Mouse (Mus musculus): ENCODE measurements around the gene Syt2. TPM values are rescaled to one million over a fixed set of nuclear protein-coding genes. Genes with fewer than 3 reads are reported as not detected.

Gene Syt2
- 3.8 and 8.2 TPM in 2 replicates for polyA plus RNA-seq (2015; fragmentation: Nextera tagmentation; extraction: Ambion mirVana)

DNA sequence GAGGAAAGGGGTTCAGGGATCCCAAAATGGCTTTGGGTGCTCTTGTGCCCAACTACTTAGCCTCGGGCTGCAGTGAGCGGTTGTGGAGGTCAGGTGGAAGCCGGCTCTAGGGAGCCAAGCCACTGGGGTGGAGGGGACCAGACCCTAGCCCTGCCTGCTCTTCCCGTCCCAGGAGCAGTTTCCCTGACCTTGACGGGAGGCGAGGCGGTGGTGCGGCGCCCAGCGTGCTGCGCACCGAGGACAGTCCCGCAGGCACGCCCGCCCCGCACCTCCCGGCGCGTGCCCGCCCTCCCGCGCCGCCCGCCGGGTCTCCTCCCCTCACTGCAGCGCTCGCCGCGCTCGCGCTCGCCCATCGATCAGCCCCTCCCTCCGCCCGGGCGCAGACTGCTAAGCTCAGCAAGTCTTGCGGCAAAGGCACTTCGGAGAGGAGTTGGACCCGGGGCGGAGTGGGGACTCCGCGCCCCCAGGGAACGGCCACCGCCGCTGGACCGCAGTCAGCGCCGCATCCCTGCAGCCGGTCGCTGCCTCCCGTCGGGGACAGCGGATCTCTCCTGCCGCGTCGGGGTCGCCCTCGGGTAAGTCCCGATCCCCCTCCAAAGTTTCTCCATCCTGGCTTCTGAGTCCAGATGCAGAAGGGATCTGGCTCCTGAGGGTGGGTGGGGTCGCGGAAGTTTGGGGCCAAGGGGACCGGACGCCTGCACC is at the start of gene Syt2:
TSS of gene Syt2 (plus strand) at position 417 of the 702 bp plus-strand sequence.
- H3K4me1 ChIP-seq (replicated peaks), result peaks cover 35% of the 10 kb centered on the region
- WGBS, result under 1% methylated on average over 48 of the region's 63 CpGs
- H3K27me3 ChIP-seq, result peaks cover 76% of the 10 kb centered on the region
- no peak within 1 kb of the TSS for H3K27ac ChIP-seq
- ATAC-seq (ENCODE audit: low FRiP score), result peak; percentile 65
- H3K36me3 ChIP-seq, result no peaks in the 10 kb centered on the region
- peak within 1 kb of the TSS; percentile 83 for H3K4me2 ChIP-seq
- H3K9ac ChIP-seq, result peak within 1 kb of the TSS; percentile 70
- no peaks in the 10 kb centered on the region for H3K9me3 ChIP-seq
- H3K4me3 ChIP-seq, result peak within 1 kb of the TSS; percentile 48

GRCm38 (mm10) chr1:134597339-134598054 is 49.0 kb upstream of the Syt2 start:
- Histone ChIP-seq H3K9me3 (no peaks in the 10 kb centered on the region), H3K27ac (no peak overlapping the region), H3K27me3 (no peaks in the 10 kb centered on the region), H3K9ac (no peak overlapping the region), H3K4me2 (no peak overlapping the region), H3K4me3 (no peak overlapping the region), H3K4me1 (replicated peaks) (no peaks in the 10 kb centered on the region), H3K36me3 (peaks cover 83% of the 10 kb centered on the region)
- no peak for ATAC-seq (ENCODE audit: low FRiP score)
- 91% methylated on average over 9 of the region's 9 CpGs for WGBS

DNA sequence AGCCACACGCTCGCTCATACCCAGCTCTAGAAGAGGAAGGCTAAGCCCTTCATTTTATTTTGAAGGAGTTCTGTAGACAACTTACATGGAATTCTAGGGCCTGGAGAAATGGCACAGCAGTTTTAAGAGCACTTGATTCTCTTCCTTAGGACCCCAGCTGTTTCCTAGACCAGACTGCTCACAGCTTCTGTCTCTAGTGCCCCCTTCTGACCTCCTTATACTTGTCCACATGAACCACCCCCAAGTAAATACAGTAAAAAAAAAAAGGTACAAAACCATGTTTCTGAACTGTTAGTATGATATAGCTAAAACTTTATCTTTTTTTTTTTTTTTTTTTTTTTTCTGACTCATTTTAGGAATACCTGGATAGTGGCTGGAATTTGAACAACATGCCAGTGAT is 42.4 kb upstream of the Syt2 start:
- WGBS, result 99% methylated on average over 2 of the region's 2 CpGs
- Histone ChIP-seq H3K27me3 (no peaks in the 10 kb centered on the region), H3K9ac (no peak overlapping the region), H3K9me3 (no peaks in the 10 kb centered on the region), H3K4me1 (replicated peaks) (no peaks in the 10 kb centered on the region), H3K36me3 (peaks cover 82% of the 10 kb centered on the region), H3K4me3 (no peak overlapping the region), H3K4me2 (no peak overlapping the region), H3K27ac (no peak overlapping the region)
- no peak for ATAC-seq (ENCODE audit: low FRiP score)

GRCm38 (mm10) chr1:134605670-134606069 is 40.8 kb upstream of the Syt2 start:
- no peak overlapping the region for H3K4me3 ChIP-seq
- H3K4me2 ChIP-seq, result no peak overlapping the region
- H3K27me3 ChIP-seq, result no peaks in the 10 kb centered on the region
- H3K9ac ChIP-seq, result no peak overlapping the region
- H3K4me1 ChIP-seq (replicated peaks), result no peaks in the 10 kb centered on the region
- ATAC-seq (ENCODE audit: low FRiP score), result no peak
- WGBS, result 94% methylated on average over 8 of the region's 8 CpGs
- no peaks in the 10 kb centered on the region for H3K9me3 ChIP-seq
- H3K27ac ChIP-seq, result no peak overlapping the region
- peaks cover 77% of the 10 kb centered on the region for H3K36me3 ChIP-seq

DNA sequence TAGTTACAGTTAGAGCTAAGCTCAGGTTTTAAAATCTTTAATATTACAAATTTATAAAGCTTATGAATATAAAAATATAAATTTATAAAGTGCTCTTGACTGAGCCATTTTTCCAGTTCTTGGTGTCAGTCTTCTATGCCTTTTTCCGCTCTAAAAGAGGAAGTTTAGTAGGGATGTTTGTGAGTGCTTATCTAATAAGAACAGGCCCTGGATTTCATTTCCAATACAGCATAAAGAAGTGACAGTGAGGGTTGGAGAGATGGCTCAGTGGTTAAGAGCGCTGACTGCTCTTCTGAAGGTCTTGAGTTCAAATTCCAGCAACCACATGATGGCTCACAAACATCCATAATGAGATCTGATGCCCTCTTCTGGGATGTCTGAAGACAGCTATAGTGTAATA is 40.1 kb upstream of the Syt2 start:
- Histone ChIP-seq H3K4me3 (no peak overlapping the region), H3K4me1 (replicated peaks) (no peaks in the 10 kb centered on the region), H3K4me2 (no peak overlapping the region), H3K9me3 (no peaks in the 10 kb centered on the region), H3K9ac (no peak overlapping the region), H3K27me3 (no peaks in the 10 kb centered on the region), H3K27ac (no peak overlapping the region), H3K36me3 (peaks cover 75% of the 10 kb centered on the region)
- ATAC-seq (ENCODE audit: low FRiP score), result no peak
- 95% methylated on average over 2 of the region's 2 CpGs for WGBS

GRCm38 (mm10) chr1:134607279-134607678 is 39.2 kb upstream of the Syt2 start:
- Histone ChIP-seq H3K9ac (no peak overlapping the region), H3K4me2 (no peak overlapping the region), H3K27ac (no peak overlapping the region), H3K36me3 (peaks cover 72% of the 10 kb centered on the region), H3K9me3 (no peaks in the 10 kb centered on the region), H3K4me1 (replicated peaks) (no peaks in the 10 kb centered on the region), H3K27me3 (no peaks in the 10 kb centered on the region), H3K4me3 (no peak overlapping the region)
- WGBS, result 86% methylated on average over 1 of the region's 1 CpGs
- ATAC-seq (ENCODE audit: low FRiP score), result no peak

- ATAC-seq (ENCODE audit: low FRiP score), result no peak
- WGBS, result 75% methylated on average over 4 of the region's 4 CpGs
- no peak overlapping the region for H3K9ac ChIP-seq
- H3K4me3 ChIP-seq, result no peak overlapping the region
- H3K27ac ChIP-seq, result no peak overlapping the region
- H3K9me3 ChIP-seq, result no peaks in the 10 kb centered on the region
- H3K27me3 ChIP-seq, result no peaks in the 10 kb centered on the region
- no peaks in the 10 kb centered on the region for H3K4me1 ChIP-seq (replicated peaks)
- no peak overlapping the region for H3K4me2 ChIP-seq
- H3K36me3 ChIP-seq, result peaks cover 76% of the 10 kb centered on the region
These were observed 37.3 kb upstream of the Syt2 start for GRCm38 (mm10) chr1:134609172-134609571.

DNA sequence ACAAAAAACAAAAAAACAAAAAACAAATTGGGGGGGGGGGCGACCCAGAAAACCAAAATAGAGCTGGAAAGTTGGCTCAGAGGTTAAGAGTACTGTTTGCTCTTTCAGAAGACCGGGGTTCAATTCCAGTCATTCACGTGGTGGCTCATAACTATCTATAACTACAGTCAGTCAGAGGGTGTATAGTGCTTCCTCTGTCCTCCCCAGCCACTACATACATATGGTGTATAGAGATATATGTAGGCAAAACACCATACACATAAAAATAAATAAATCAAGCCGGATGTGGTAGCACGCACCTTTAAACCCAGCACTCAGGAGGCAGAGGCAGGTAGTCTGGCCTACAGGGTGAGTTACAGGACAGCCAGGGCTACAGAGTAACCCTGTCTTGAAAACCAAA is 31.9 kb upstream of the Syt2 start:
- no peaks in the 10 kb centered on the region for H3K9me3 ChIP-seq
- ATAC-seq (ENCODE audit: low FRiP score), result no peak
- H3K4me1 ChIP-seq (replicated peaks), result no peaks in the 10 kb centered on the region
- H3K27me3 ChIP-seq, result no peaks in the 10 kb centered on the region
- WGBS, result 93% methylated on average over 5 of the region's 5 CpGs
- peaks cover 74% of the 10 kb centered on the region for H3K36me3 ChIP-seq
- H3K27ac ChIP-seq, result no peak overlapping the region
- no peak overlapping the region for H3K9ac ChIP-seq
- no peak overlapping the region for H3K4me3 ChIP-seq
- no peak overlapping the region for H3K4me2 ChIP-seq

GRCm38 (mm10) chr1:134614988-134615387 is 31.5 kb upstream of the Syt2 start:
- ATAC-seq (ENCODE audit: low FRiP score), result no peak
- 98% methylated on average over 2 of the region's 2 CpGs for WGBS
- H3K9ac ChIP-seq, result no peak overlapping the region
- H3K4me1 ChIP-seq (replicated peaks), result no peaks in the 10 kb centered on the region
- no peaks in the 10 kb centered on the region for H3K27me3 ChIP-seq
- no peak overlapping the region for H3K27ac ChIP-seq
- no peak overlapping the region for H3K4me3 ChIP-seq
- no peak overlapping the region for H3K4me2 ChIP-seq
- no peaks in the 10 kb centered on the region for H3K9me3 ChIP-seq
- H3K36me3 ChIP-seq, result peaks cover 79% of the 10 kb centered on the region

- WGBS, result 87% methylated on average over 9 of the region's 9 CpGs
- no peak for ATAC-seq (ENCODE audit: low FRiP score)
- no peak overlapping the region for H3K4me3 ChIP-seq
- H3K9me3 ChIP-seq, result no peaks in the 10 kb centered on the region
- H3K27me3 ChIP-seq, result no peaks in the 10 kb centered on the region
- H3K4me1 ChIP-seq (replicated peaks), result no peaks in the 10 kb centered on the region
- H3K4me2 ChIP-seq, result no peak overlapping the region
- no peak overlapping the region for H3K27ac ChIP-seq
- H3K9ac ChIP-seq, result no peak overlapping the region
- peaks cover 89% of the 10 kb centered on the region for H3K36me3 ChIP-seq
These were observed 28.8 kb upstream of the Syt2 start for GRCm38 (mm10) chr1:134617656-134618055.

GRCm38 (mm10) chr1:134625325-134625724 is 21.2 kb upstream of the Syt2 start:
- H3K9me3 ChIP-seq, result no peaks in the 10 kb centered on the region
- no peak overlapping the region for H3K4me3 ChIP-seq
- peaks cover 97% of the 10 kb centered on the region for H3K36me3 ChIP-seq

GRCm38 (mm10) chr1:134629455-134629854 is 17.0 kb upstream of the Syt2 start:
- Histone ChIP-seq H3K4me2 (no peak overlapping the region), H3K4me3 (no peak overlapping the region), H3K36me3 (peaks cover 96% of the 10 kb centered on the region), H3K9ac (no peak overlapping the region), H3K4me1 (replicated peaks) (no peaks in the 10 kb centered on the region), H3K27me3 (no peaks in the 10 kb centered on the region), H3K27ac (no peak overlapping the region), H3K9me3 (no peaks in the 10 kb centered on the region)
- 97% methylated on average over 10 of the region's 10 CpGs for WGBS
- ATAC-seq (ENCODE audit: low FRiP score), result no peak

More at GRCm38 (mm10) chr1:134625325-134625724, 21.2 kb upstream of the Syt2 start:
- 96% methylated on average over 4 of the region's 4 CpGs for WGBS
- Histone ChIP-seq H3K27ac (no peak overlapping the region), H3K27me3 (no peaks in the 10 kb centered on the region), H3K9ac (no peak overlapping the region), H3K4me1 (replicated peaks) (no peaks in the 10 kb centered on the region), H3K4me2 (no peak overlapping the region)
- ATAC-seq (ENCODE audit: low FRiP score), result no peak

DNA sequence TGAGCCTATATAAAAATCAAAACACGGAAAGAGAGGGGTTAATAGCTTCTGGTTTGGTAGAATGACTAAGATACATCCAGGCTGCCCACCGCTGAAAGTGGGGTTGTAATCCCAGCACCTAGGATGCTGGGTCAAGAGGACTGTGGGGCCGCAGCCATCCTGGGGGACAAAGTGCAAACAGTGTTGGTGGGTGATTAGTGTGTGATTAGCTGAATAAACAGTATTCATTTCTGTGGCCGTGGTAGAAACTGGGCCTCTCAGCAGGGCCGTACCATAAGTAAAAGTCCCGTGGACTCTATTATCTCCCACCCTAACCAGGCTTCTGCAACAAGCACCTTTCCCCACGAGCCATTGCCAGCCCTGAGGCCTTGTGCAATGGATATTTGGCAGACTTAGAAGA is 12.2 kb upstream of the Syt2 start:
- no peak overlapping the region for H3K27ac ChIP-seq
- peaks cover 8% of the 10 kb centered on the region; the same call in 1 of the 2 replicates for H3K4me1 ChIP-seq (replicated peaks)
- 83% methylated on average over 7 of the region's 7 CpGs for WGBS
- ATAC-seq (ENCODE audit: low FRiP score), result no peak
- H3K9me3 ChIP-seq, result no peaks in the 10 kb centered on the region
- H3K4me2 ChIP-seq, result no peak overlapping the region
- H3K27me3 ChIP-seq, result no peaks in the 10 kb centered on the region
- peaks cover 56% of the 10 kb centered on the region for H3K36me3 ChIP-seq
- no peak overlapping the region for H3K4me3 ChIP-seq
- H3K9ac ChIP-seq, result no peak overlapping the region

Data from hindbrain, embryonic 13.5 days (tissue).